Mouse (Mus musculus): ENCODE measurements around the gene Zfp428. TPM values are rescaled to one million over a fixed set of nuclear protein-coding genes. Genes with fewer than 3 reads are reported as not detected.

Zfp428 gene
- polyA plus RNA-seq, 1 experiment from 2014 or later: 87.7 TPM

DNA sequence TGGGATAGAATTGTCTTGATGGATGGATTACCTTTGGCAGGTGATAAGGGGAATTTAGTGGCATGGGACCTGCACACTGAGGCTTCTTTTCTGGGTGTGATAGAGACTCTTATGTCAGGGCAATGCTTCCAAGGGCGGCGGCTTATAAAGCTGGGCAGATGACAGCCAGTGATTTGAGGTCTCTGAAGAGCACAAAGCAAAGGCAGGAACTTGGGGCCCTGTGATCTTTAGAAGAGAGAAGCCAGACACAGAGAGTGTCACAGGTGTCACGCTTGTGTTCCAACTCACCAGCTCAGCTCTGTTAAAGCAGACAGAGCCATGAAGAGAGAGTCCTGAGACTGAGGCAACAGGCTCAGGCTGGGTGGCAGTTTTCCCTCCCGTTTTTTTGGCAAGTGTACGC is 38.9 kb upstream of the Zfp428 start:
- no peak for ATAC-seq (ENCODE audit: low FRiP score)
- Histone ChIP-seq H3K9ac (ENCODE audit: low read depth, low read length) (no peak overlapping the region), H3K9me3 (ENCODE audit: control insufficient read depth, low read length) (no peaks in the 10 kb centered on the region), H3K36me3 (ENCODE audit: control insufficient read depth, insufficient read depth, low read length) (no peaks in the 10 kb centered on the region), H3K27ac (ENCODE audit: low read depth, low read length) (no peak overlapping the region), H3K4me1 (replicated peaks; ENCODE audit: control insufficient read depth, insufficient read depth, low read length) (0 out of 2 replicates have a peak, but pooled peaks cover 2% of the 10 kb centered on the region), H3K27me3 (ENCODE audit: control insufficient read depth, insufficient read depth, low read length) (no peaks in the 10 kb centered on the region), H3K4me3 (ENCODE audit: low read depth, low read length) (no peak overlapping the region), H3K4me2 (replicated peaks; ENCODE audit: low read depth, low read length) (no peak overlapping the region)
- no peak for DNase-seq (ENCODE audit: low spot score)
- WGBS: 87% methylated on average over 5 of the region's 5 CpGs

DNA sequence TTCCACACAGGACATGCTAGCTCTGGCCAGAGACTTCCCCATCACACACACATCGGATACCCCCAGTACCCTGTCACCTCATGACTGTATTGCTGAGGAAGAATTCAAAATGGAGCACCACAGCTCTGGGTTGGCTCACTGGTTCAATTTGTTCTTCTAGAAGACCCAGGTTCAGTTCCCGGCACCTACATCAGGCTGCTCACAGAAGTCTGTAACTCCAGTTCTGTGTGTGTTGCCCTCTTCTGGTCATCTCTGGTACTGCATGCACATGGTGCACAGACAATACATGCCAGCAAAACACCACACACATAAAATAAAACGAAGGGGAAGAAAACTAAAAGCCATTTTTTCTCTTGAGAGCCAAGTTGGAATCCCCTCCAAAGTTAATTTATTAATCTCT is 37.7 kb upstream of the Zfp428 start:
- Histone ChIP-seq H3K27me3 (ENCODE audit: control insufficient read depth, insufficient read depth, low read length) (no peaks in the 10 kb centered on the region), H3K9ac (ENCODE audit: low read depth, low read length) (no peak overlapping the region), H3K9me3 (ENCODE audit: control insufficient read depth, low read length) (no peaks in the 10 kb centered on the region), H3K4me3 (ENCODE audit: low read depth, low read length) (no peak overlapping the region), H3K27ac (ENCODE audit: low read depth, low read length) (no peak overlapping the region), H3K4me2 (replicated peaks; ENCODE audit: low read depth, low read length) (no peak overlapping the region), H3K4me1 (replicated peaks; ENCODE audit: control insufficient read depth, insufficient read depth, low read length) (no peaks in the 10 kb centered on the region), H3K36me3 (ENCODE audit: control insufficient read depth, insufficient read depth, low read length) (no peaks in the 10 kb centered on the region)
- WGBS: 91% methylated on average over 3 of the region's 3 CpGs
- ATAC-seq (ENCODE audit: low FRiP score) (no peak), DNase-seq (ENCODE audit: low spot score) (no peak)

DNA sequence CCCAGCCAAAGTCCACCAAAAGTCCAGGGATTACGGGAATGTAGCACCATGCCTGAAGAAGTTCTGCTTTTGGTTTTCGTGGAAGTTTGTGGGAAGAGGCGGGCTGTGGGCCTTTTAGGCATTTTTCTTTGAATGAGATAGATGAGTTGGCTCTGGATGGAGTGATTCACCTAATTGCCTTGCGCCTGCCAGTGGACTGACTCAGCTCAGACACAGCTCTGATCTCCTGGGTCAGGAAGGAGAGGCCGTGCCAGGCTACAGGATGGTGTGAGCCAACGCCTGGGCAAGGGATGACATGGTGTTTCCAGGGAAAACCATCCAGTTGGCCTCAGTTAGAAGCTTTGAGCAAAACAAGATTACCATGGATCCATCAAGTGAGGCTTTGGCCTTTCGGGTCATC is 36.5 kb upstream of the Zfp428 start:
- Histone ChIP-seq H3K27me3 (ENCODE audit: control insufficient read depth, insufficient read depth, low read length) (no peaks in the 10 kb centered on the region), H3K27ac (ENCODE audit: low read depth, low read length) (no peak overlapping the region), H3K4me1 (replicated peaks; ENCODE audit: control insufficient read depth, insufficient read depth, low read length) (no peaks in the 10 kb centered on the region), H3K4me2 (replicated peaks; ENCODE audit: low read depth, low read length) (no peak overlapping the region), H3K9ac (ENCODE audit: low read depth, low read length) (no peak overlapping the region), H3K4me3 (ENCODE audit: low read depth, low read length) (no peak overlapping the region), H3K36me3 (ENCODE audit: control insufficient read depth, insufficient read depth, low read length) (no peaks in the 10 kb centered on the region), H3K9me3 (ENCODE audit: control insufficient read depth, low read length) (no peaks in the 10 kb centered on the region)
- DNase-seq (ENCODE audit: low spot score) (no peak), ATAC-seq (ENCODE audit: low FRiP score) (no peak)
- WGBS: 93% methylated on average over 7 of the region's 7 CpGs

DNA sequence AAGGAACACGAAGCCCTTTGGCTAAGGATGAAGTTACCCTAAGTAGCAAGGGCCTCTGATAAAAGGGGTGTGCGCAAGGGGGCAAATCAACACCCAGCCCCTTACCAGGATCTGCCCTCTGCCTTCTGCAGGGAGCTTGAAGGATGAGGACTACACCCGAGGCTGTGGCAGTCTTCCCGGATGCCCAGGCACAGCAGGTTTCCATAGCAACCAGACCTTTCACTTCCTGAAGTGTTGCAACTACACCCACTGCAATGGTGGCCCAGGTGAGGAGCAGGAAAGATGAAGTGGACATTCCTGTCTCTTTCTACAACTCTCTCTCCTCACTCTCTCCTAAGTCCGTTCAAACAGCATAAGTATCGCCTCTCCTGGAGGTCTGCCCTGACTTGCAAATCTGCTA is 34.4 kb upstream of the Zfp428 start:
- Histone ChIP-seq H3K4me2 (replicated peaks; ENCODE audit: low read depth, low read length) (no peak overlapping the region), H3K9me3 (ENCODE audit: control insufficient read depth, low read length) (no peaks in the 10 kb centered on the region), H3K36me3 (ENCODE audit: control insufficient read depth, insufficient read depth, low read length) (no peaks in the 10 kb centered on the region), H3K27ac (ENCODE audit: low read depth, low read length) (no peak overlapping the region), H3K27me3 (ENCODE audit: control insufficient read depth, insufficient read depth, low read length) (no peaks in the 10 kb centered on the region), H3K4me1 (replicated peaks; ENCODE audit: control insufficient read depth, insufficient read depth, low read length) (no peaks in the 10 kb centered on the region), H3K9ac (ENCODE audit: low read depth, low read length) (no peak overlapping the region), H3K4me3 (ENCODE audit: low read depth, low read length) (no peak overlapping the region)
- ATAC-seq (ENCODE audit: low FRiP score): no peak
- 83% methylated on average over 6 of the region's 6 CpGs for WGBS
- no peak for DNase-seq (ENCODE audit: low spot score)

DNA sequence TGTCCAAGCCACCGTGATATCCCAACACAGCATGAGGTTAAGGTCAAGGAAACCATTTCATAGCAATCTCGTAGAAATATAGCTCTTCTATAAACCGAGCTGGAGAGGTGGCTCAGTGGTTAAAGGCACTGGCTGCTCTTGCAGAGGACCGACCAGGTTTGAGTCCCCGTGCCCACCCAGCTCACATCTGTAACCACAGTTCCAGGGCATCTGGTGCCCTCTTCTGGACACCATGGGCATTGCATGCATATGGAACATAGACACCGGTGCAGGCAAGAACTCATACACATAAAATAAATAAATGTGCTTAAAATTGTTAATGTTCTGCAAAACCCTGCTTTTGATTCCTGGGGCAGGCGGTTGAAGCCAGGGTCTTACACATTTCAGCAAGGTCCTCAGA is 33.9 kb upstream of the Zfp428 start:
- H3K9ac ChIP-seq (ENCODE audit: low read depth, low read length): no peak overlapping the region
- DNase-seq (ENCODE audit: low spot score): peak; percentile 57

DNA sequence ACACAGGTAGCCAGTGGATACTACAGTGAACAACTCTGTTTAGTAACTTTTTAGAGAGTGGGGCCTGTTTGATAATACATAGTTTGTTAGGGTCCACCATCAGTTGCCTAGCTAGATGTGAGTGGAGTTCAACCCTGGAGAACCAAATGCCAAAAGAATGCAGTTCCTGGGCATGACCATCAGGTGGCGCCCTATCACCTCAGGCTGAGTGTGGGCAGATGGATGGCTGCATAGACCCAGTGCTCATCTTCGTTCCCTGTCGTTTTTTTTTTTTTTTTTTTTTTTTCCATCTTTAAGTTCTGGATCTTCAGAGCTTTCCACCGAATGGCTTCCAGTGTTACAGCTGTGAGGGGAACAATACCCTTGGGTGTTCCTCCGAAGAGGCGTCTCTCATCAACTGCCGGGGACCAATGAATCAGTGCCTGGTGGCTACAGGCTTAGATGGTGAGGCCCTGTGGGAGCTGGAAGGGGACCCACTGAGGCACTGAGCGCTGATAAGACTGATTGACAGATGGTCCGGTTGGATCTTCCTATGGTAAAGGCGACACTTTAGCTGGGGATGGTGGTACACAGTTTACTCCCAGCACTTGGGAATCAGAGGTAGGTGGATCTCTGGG is 32.8 kb upstream of the Zfp428 start:
- ATAC-seq (ENCODE audit: low FRiP score) (peak; percentile 77), DNase-seq (ENCODE audit: low spot score) (peak; percentile 74)
- no peak overlapping the region for H3K4me3 ChIP-seq (ENCODE audit: low read depth, low read length)

More for the DNA sequence above, 33.9 kb upstream of the Zfp428 start:
- no peaks in the 10 kb centered on the region for H3K9me3 ChIP-seq (ENCODE audit: control insufficient read depth, low read length)
- no peak for ATAC-seq (ENCODE audit: low FRiP score)
- no peak overlapping the region for H3K4me3 ChIP-seq (ENCODE audit: low read depth, low read length)
- H3K36me3 ChIP-seq (ENCODE audit: control insufficient read depth, insufficient read depth, low read length): no peaks in the 10 kb centered on the region
- no peaks in the 10 kb centered on the region for H3K4me1 ChIP-seq (replicated peaks; ENCODE audit: control insufficient read depth, insufficient read depth, low read length)
- H3K27ac ChIP-seq (ENCODE audit: low read depth, low read length): no peak overlapping the region
- 82% methylated on average over 7 of the region's 7 CpGs for WGBS
- H3K4me2 ChIP-seq (replicated peaks; ENCODE audit: low read depth, low read length): no peak overlapping the region
- no peaks in the 10 kb centered on the region for H3K27me3 ChIP-seq (ENCODE audit: control insufficient read depth, insufficient read depth, low read length)

DNA sequence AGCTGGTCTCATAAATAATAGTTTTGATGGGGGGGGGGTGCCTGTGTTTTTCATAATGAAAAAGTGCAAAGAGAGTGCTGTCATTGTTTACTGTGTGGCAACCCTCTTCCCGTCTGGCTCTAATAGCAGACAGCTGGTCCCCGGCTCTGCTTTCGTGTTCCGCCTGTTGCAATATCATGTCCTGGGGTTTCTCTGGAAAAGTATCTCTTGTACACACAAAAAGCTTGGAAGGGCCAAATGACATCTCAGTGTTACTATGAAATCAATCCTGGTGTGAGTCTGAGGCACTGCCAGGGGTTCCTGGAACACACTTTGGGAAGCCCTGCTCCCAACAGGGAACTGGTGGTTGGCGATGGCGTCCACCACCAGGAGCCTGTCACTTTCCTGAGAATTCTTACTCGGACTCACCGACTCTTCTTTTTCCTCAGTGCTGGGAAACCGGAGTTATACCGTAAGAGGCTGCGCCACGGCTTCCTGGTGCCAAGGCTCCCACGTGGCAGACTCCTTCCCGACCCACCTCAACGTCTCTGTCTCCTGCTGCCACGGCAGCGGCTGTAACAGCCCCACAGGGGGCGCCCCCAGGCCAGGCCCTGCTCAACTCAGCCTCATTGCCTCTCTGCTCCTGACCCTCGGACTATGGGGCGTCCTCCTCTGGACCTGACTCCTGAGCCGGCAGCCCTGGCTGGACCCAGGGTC is 31.8 kb upstream of the Zfp428 start:
- DNase-seq (ENCODE audit: low spot score): no peak
- ATAC-seq (ENCODE audit: low FRiP score): no peak
- Histone ChIP-seq H3K36me3 (ENCODE audit: control insufficient read depth, insufficient read depth, low read length) (no peaks in the 10 kb centered on the region), H3K4me2 (replicated peaks; ENCODE audit: low read depth, low read length) (no peak overlapping the region), H3K27ac (ENCODE audit: low read depth, low read length) (no peak overlapping the region), H3K27me3 (ENCODE audit: control insufficient read depth, insufficient read depth, low read length) (no peaks in the 10 kb centered on the region; the same call in 1 of the 2 replicates), H3K9ac (ENCODE audit: low read depth, low read length) (no peak overlapping the region), H3K4me3 (ENCODE audit: low read depth, low read length) (no peak overlapping the region), H3K4me1 (replicated peaks; ENCODE audit: control insufficient read depth, insufficient read depth, low read length) (no peaks in the 10 kb centered on the region; the same call in 1 of the 2 replicates), H3K9me3 (ENCODE audit: control insufficient read depth, low read length) (no peaks in the 10 kb centered on the region)
- WGBS: 38% methylated on average over 20 of the region's 21 CpGs

More for the DNA sequence above, 32.8 kb upstream of the Zfp428 start:
- Histone ChIP-seq H3K27ac (ENCODE audit: low read depth, low read length) (no peak overlapping the region), H3K27me3 (ENCODE audit: control insufficient read depth, insufficient read depth, low read length) (no peaks in the 10 kb centered on the region), H3K9me3 (ENCODE audit: control insufficient read depth, low read length) (no peaks in the 10 kb centered on the region), H3K36me3 (ENCODE audit: control insufficient read depth, insufficient read depth, low read length) (no peaks in the 10 kb centered on the region), H3K9ac (ENCODE audit: low read depth, low read length) (no peak overlapping the region), H3K4me1 (replicated peaks; ENCODE audit: control insufficient read depth, insufficient read depth, low read length) (no peaks in the 10 kb centered on the region), H3K4me2 (replicated peaks; ENCODE audit: low read depth, low read length) (no peak overlapping the region)
- WGBS: 55% methylated on average over 10 of the region's 10 CpGs

DNA sequence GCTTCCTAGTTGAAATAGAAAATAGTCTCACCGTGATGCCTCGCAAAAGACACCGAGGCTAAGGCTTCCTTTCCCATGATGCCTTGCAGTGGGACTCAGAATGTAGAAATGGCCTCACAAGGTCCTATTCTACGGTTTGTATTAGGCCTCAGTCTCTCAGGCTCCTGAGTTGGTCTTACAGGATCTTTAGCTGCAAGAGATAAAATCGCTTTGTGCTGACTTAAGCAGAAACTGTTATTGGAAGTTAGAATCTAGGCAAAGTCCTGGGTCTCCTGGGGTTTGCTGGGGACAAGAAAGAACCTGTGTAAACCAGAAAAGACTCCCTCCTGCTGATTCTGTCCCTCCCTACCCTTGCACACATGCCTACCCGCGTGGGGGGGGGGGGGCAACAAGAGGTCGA is 30.5 kb upstream of the Zfp428 start:
- no peaks in the 10 kb centered on the region for H3K36me3 ChIP-seq (ENCODE audit: control insufficient read depth, insufficient read depth, low read length)
- WGBS: 77% methylated on average over 8 of the region's 8 CpGs
- no peak for ATAC-seq (ENCODE audit: low FRiP score)
- H3K4me3 ChIP-seq (ENCODE audit: low read depth, low read length): no peak overlapping the region
- no peaks in the 10 kb centered on the region; the same call in 1 of the 2 replicates for H3K4me1 ChIP-seq (replicated peaks; ENCODE audit: control insufficient read depth, insufficient read depth, low read length)
- no peaks in the 10 kb centered on the region; the same call in 1 of the 2 replicates for H3K27me3 ChIP-seq (ENCODE audit: control insufficient read depth, insufficient read depth, low read length)
- no peak overlapping the region for H3K27ac ChIP-seq (ENCODE audit: low read depth, low read length)
- H3K9ac ChIP-seq (ENCODE audit: low read depth, low read length): no peak overlapping the region
- no peaks in the 10 kb centered on the region for H3K9me3 ChIP-seq (ENCODE audit: control insufficient read depth, low read length)
- no peak overlapping the region for H3K4me2 ChIP-seq (replicated peaks; ENCODE audit: low read depth, low read length)
- DNase-seq (ENCODE audit: low spot score): no peak

DNA sequence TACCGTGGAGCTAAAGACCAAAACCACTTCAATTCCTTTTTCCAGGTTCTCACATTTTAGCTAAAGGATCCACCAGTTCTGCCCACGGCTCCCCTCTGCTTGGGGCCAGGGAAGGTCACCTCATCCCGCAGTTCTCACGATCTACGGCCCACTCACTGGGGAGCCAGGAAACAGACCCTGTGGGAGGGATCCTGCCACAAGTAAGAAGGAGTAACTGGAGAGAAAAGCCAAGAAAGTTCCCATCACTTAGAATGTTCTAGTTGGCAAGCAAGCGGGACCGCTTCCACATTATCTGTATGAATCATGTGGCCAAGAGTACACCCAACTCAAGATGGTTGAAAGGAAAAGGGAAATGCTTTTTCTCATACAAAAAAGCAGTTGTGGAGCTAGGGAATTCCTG is 29.9 kb upstream of the Zfp428 start:
- no peaks in the 10 kb centered on the region; the same call in 1 of the 2 replicates for H3K27me3 ChIP-seq (ENCODE audit: control insufficient read depth, insufficient read depth, low read length)
- H3K4me3 ChIP-seq (ENCODE audit: low read depth, low read length): no peak overlapping the region
- DNase-seq (ENCODE audit: low spot score) (no peak), ATAC-seq (ENCODE audit: low FRiP score) (no peak)
- H3K4me1 ChIP-seq (replicated peaks; ENCODE audit: control insufficient read depth, insufficient read depth, low read length): no peaks in the 10 kb centered on the region; the same call in 1 of the 2 replicates
- H3K9me3 ChIP-seq (ENCODE audit: control insufficient read depth, low read length): no peaks in the 10 kb centered on the region
- H3K9ac ChIP-seq (ENCODE audit: low read depth, low read length): no peak overlapping the region
- WGBS: 86% methylated on average over 7 of the region's 7 CpGs
- H3K36me3 ChIP-seq (ENCODE audit: control insufficient read depth, insufficient read depth, low read length): no peaks in the 10 kb centered on the region
- no peak overlapping the region for H3K27ac ChIP-seq (ENCODE audit: low read depth, low read length)
- no peak overlapping the region for H3K4me2 ChIP-seq (replicated peaks; ENCODE audit: low read depth, low read length)
